Mouse (Mus musculus) heart, adult 2 months (tissue): ENCODE results near the gene Ina. TPM values are rescaled to one million over a fixed set of nuclear protein-coding genes. Genes with fewer than 3 reads are reported as not detected.

Experiments
- DNase-seq, 2 experiments: peaks; one replicate each; pipeline ENCODE4 v3.0.0; 2021
- H3K27ac ChIP-seq: fragments of 200-600 bp; 2 replicates; pipeline ENCODE4 v1.8.1; 2022
- H3K27me3 ChIP-seq: fragments of 200-500 bp; 2 replicates; pipeline ENCODE4 v1.6.1; 2012; ENCODE audit warnings: mild to moderate bottlenecking, low read length, inconsistent platforms, mixed read lengths; ENCODE audit not compliant: control insufficient read depth, insufficient read depth
- H3K36me3 ChIP-seq: fragments of 200-500 bp; 2 replicates; pipeline ENCODE4 v1.6.1; 2012; ENCODE audit warnings: low read length, inconsistent platforms; ENCODE audit not compliant: control insufficient read depth, insufficient read depth
- H3K4me1 ChIP-seq: fragments of 200-500 bp; 2 replicates; pipeline ENCODE4 v1.6.1; 2011; ENCODE audit warnings: low read length; ENCODE audit not compliant: control insufficient read depth, insufficient read depth
- H3K4me3 ChIP-seq: fragments of 200-600 bp; 2 replicates; pipeline ENCODE4 v1.8.1; 2022
- H3K79me2 ChIP-seq: fragments of 200-500 bp; replicated peaks from 2 replicates; pipeline ENCODE4 v1.6.1; 2012; ENCODE audit warnings: mild to moderate bottlenecking, inconsistent platforms, low read length, moderate library complexity, mixed read lengths; ENCODE audit not compliant: control insufficient read depth, insufficient read depth
- H3K9ac ChIP-seq: fragments of 200-500 bp; 2 replicates; pipeline ENCODE4 v1.6.1; 2012; ENCODE audit warnings: low read depth, mild to moderate bottlenecking, control low read depth, inconsistent platforms, low read length, mixed read lengths
- CTCF ChIP-seq: fragments of 200-600 bp; IDR thresholded peaks from 2 replicates; pipeline ENCODE4 v1.8.1; 2022; ENCODE audit warnings: antibody characterized with exemption, mild to moderate bottlenecking, moderate library complexity
- EP300 ChIP-seq: fragments of 200-500 bp; IDR thresholded peaks from 2 replicates; pipeline ENCODE4 v1.6.1; 2011; ENCODE audit warnings: low read depth, low read length, control low read depth; ENCODE audit not compliant: insufficient read depth
- POLR2A ChIP-seq: fragments of 200-500 bp; IDR thresholded peaks from 2 replicates; pipeline ENCODE4 v1.6.1; 2011; ENCODE audit warnings: mild to moderate bottlenecking, low read depth, low read length, control low read depth; ENCODE audit not compliant: insufficient read depth
- WGBS: fragments of 180-500 bp; shearing (Covaris S2); methylation state at CpG from one replicate; pipeline ENCODE4 v1.1.7; 2018; 5-methylcytosine and 5-hydroxymethylcytosine counted together
- intact Hi-C: fragments of 180-260 bp; cut with DNase I; formaldehyde crosslinking; loops from one replicate; pipeline ENCODE4 v1.15.1; 2025
- polyA plus RNA-seq: library from polyadenylated mRNA; depleted of rRNA; stranded (reverse); fragments of >200 nt; gene quantifications from 2 replicates; pipeline ENCODE4 v1.2.3, GENCODE M21; 2012
- total RNA-seq, 2 experiments: library from RNA; stranded (reverse); gene quantifications; 2 replicates each; pipeline ENCODE4 v1.2.3; 2021

Gene Ina
- total and polyA plus RNA-seq, 3 experiments, result 0.04 to 0.11 TPM; not detected in 1

DNA sequence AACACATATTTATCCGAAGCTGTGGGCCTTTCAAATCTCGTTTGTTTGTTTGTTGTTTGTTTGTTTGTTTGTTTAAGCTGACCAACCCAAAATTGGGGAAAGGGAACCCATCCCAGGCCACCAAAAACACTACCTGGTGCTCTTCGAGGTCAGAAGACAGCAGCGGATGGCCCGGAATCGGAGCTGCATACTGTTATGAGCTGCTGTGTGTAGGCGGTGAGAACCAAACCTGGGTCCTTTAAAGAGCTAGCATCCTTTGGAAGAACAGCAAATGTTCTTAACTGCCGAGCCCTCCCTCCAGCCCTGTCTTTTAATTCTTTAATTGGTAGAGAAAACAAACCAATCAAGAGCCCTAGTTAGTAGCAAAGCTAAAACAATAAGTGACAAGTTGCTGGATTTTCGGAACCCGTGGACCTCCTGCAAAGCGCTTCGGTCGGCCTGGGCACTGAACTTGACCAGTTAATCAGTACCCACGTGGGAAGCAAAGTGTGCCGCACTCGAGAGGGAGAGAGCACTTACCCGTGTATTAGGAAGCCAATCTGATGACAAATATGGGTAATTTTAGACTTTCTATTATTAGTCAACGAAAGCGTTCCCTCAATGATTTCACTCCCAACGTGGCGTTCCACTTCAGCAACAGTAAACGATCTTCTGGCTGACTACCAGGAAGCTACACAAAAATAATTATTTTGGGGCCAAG, 45.1 kb upstream of the Ina start:
- Histone ChIP-seq H3K4me3 (peak overlapping the region; percentile 4; the same call in 1 of the 2 replicates), H3K27ac (peak overlapping the region; percentile 82), H3K36me3 (no peaks in the 10 kb centered on the region), H3K9ac (peak overlapping the region; percentile 34), H3K4me1 (peaks cover 7% of the 10 kb centered on the region), H3K27me3 (no peaks in the 10 kb centered on the region), H3K79me2 (no peaks in the 10 kb centered on the region)
- 33% methylated on average over 22 of the region's 22 CpGs for WGBS
- TF ChIP-seq POLR2A (peak; percentile 59; the same call in 1 of the 2 replicates), EP300 (no peak), CTCF (no peak)
- intact Hi-C loops, result no loop called here
- peak; percentile 37 to 53 for DNase-seq

DNA sequence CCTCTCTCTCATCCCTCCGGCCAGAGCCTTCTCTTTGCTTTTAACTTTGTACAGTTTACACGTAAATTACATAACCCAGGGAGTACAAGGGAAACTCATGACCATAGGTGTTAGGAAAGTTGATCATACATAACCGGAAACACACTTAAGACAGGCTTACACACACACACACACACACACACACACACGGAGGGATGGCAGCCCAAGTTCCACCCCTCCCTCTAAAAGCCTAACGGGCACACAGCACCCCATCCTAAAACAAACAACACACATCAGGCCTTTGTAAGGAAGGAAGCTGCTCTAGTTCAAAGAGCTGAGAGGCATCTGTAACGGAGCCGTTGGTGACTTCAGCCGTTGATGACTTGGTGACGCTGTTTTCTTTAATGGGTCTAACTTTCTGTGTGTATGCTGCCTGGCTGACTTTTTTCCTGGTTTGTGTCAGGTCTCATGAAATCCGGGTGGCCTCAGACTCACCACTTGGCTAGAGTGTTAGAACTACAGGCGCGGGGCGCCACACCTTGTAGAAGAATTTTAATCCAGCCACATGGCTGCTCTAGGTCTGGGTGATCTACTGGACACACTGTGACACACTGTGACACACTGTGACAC, 44.3 kb upstream of the Ina start:
- Histone ChIP-seq H3K9ac (peak overlapping the region; percentile 57), H3K27ac (peak overlapping the region; percentile 82), H3K79me2 (no peaks in the 10 kb centered on the region), H3K36me3 (no peaks in the 10 kb centered on the region), H3K4me3 (no peak overlapping the region; the same call in 1 of the 2 replicates), H3K4me1 (peaks cover 7% of the 10 kb centered on the region), H3K27me3 (no peaks in the 10 kb centered on the region)
- intact Hi-C loops, result no loop called here
- 39% methylated on average over 13 of the region's 13 CpGs for WGBS
- peak in 1 of 2 experiments; percentile 31 for DNase-seq
- TF ChIP-seq CTCF, result no peak
- no peak for TF ChIP-seq POLR2A
- TF ChIP-seq EP300, result no peak

DNA sequence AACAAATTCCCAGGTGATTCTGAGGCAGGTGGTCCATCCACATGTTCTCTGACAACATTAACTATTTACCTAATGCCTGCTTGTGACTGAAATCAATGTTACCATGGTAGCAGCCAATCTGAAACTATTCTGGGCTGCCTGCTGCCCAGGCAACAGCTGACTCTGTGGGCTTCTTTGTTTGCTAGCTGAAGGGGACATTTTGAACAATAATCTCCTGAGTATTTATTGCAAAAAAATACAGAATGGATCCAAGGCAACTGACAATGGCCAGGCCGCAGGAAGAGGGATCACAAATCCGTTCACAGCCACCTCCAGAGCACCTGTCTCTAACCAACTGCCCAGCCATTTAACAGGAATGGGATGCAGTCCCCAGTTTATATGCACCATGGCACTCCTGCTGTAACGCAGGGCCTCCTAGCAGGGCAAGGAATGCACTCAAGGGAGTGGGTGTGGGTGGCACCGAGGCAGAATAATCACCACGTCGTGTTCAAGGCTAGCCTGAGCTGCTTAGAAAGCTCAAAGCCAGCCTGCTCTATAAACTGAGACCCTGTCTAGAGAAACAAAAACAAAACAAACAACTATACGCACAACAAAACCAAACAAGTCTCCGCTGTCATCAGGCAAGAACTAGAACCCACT, 43.3 kb upstream of the Ina start:
- Histone ChIP-seq H3K36me3 (no peaks in the 10 kb centered on the region), H3K27me3 (no peaks in the 10 kb centered on the region), H3K4me3 (no peak overlapping the region), H3K9ac (no peak overlapping the region), H3K79me2 (no peaks in the 10 kb centered on the region), H3K27ac (no peak overlapping the region), H3K4me1 (peaks cover 7% of the 10 kb centered on the region)
- DNase-seq, result no peak
- TF ChIP-seq POLR2A (no peak), CTCF (no peak), EP300 (no peak)
- WGBS, result 78% methylated on average over 8 of the region's 8 CpGs
- intact Hi-C loops, result no loop called here

DNA sequence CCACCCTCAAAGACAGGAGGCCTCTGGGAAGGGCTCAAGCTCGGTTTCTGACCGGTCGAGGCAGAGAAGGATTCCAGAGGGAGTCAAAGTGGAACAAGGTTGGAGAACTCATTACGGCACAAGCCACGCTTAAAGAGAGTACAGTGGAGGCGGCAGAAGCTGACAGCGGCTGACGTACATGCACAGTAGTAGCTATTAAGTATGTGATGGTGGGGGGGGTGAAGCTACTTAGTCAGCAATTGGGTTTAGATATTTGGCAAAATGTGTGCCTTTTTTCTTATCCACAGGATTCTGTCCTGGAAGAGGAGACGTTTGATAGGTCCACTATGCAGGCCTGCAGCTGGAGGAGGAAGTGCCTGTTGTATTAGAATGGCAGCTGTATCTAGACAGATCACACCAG, 42.8 kb upstream of the Ina start:
- Histone ChIP-seq H3K9ac (no peak overlapping the region), H3K27me3 (no peaks in the 10 kb centered on the region), H3K4me1 (peaks cover 7% of the 10 kb centered on the region), H3K4me3 (no peak overlapping the region), H3K79me2 (no peaks in the 10 kb centered on the region), H3K27ac (no peak overlapping the region), H3K36me3 (no peaks in the 10 kb centered on the region)
- no peak for DNase-seq
- no peak for TF ChIP-seq CTCF
- no peak for TF ChIP-seq EP300
- TF ChIP-seq POLR2A, result no peak
- intact Hi-C loops, result no loop called here
- 85% methylated on average over 9 of the region's 9 CpGs for WGBS

DNA sequence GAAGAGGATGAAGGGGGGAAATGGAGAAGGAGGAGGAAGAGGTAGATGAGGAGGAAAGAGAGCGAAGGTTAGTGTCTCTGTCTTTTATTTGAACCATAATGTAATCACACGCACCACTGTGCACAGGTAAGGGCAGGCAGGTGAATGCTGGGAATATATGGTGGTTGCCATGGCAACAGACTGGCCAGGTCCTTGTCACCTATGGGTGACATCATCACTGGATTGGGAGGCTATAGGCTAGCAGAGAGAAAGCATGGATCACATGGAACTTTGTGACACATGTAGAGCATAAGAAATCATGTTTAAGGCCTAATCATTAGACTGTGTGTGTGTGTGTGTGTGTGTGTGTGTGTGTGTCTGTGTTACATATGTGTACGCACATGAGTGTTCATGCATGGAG, 42.3 kb upstream of the Ina start:
- Histone ChIP-seq H3K27ac (no peak overlapping the region), H3K36me3 (no peaks in the 10 kb centered on the region), H3K4me3 (no peak overlapping the region), H3K4me1 (peaks cover 7% of the 10 kb centered on the region), H3K79me2 (no peaks in the 10 kb centered on the region), H3K27me3 (no peaks in the 10 kb centered on the region), H3K9ac (no peak overlapping the region)
- DNase-seq, result no peak
- no peak for TF ChIP-seq POLR2A
- TF ChIP-seq EP300, result no peak
- no peak for TF ChIP-seq CTCF
- WGBS, result 95% methylated on average over 3 of the region's 3 CpGs
- intact Hi-C loops, result no loop called here

DNA sequence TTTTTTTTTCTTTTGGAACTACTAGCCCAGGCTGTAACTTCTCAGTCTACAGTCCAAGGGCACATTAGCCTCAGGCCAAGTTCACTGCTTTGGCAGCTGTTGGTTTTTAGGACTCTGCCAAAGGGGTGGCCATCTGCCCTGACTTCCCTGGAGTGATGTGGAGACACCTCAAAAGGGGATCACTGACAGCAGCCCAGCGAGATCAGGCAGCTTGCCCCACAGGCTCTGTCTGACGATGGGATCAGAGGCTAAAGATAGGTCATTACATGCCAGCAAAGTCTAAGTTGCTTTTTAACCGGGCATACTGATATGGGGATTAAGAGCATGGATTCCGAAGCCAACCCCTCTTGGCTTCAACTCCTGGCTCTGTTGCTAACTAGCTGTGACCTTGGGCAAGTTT, 38.9 kb upstream of the Ina start:
- Histone ChIP-seq H3K9ac (no peak overlapping the region), H3K79me2 (no peaks in the 10 kb centered on the region), H3K4me1 (peaks cover 8% of the 10 kb centered on the region), H3K27ac (peak overlapping the region; percentile 77), H3K27me3 (no peaks in the 10 kb centered on the region), H3K36me3 (no peaks in the 10 kb centered on the region), H3K4me3 (no peak overlapping the region)
- 52% methylated on average over 4 of the region's 4 CpGs for WGBS
- peak; percentile 66 to 85 for DNase-seq
- intact Hi-C loops, result loop anchor here (5.0 kb wide), 1 partner anchor 43 kb away; no protein-coding TSS in a partner anchor
- peak; percentile 58 for TF ChIP-seq EP300
- TF ChIP-seq POLR2A, result no peak
- TF ChIP-seq CTCF, result no peak
